Mouse (Mus musculus) hindlimb bud, embryonic 11.5 days (tissue): ENCODE data around the gene Noc2l.
A peak's percentile ranks its signal among the peaks of the same experiment; 100 is the strongest.

Experiments
- DNase-seq: peaks from one replicate; pipeline ENCODE4 v3.0.0-alpha.2; 2012; ENCODE audit warnings: low read depth, low spot score; ENCODE audit errors: extremely low spot score

Noc2l gene

GRCm38 (mm10) chr4:156215649-156216048 lies 20.2 kb upstream of the Noc2l start, which contains the start of gene Perm1:
TSS of gene Perm1 (plus strand) at chr4:156215868.
- no peak for DNase-seq

- no peak for DNase-seq
These were observed 19.6 kb upstream of the Noc2l start for GRCm38 (mm10) chr4:156216196-156216595.

- DNase-seq = no peak
These were observed 18.7 kb upstream of the Noc2l start for GRCm38 (mm10) chr4:156217022-156217669.

DNA sequence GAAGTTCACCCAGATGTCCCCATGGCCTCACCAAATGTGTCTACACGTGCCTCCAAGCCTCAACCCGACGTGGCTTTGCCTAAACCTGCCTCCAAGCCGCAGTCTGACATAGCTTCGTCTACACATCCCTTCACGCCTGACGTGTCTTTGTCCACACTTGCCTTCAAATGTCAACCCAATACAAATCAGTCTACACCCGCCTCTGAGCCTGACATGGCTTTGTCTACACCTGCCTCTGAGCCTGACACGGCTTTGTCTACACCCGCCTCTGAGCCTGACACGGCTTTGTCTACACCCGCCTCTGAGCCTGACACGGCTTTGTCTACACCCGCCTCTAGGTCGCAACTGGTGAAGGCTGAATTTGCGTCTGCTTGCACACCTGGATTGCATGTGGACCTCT lies 18.0 kb upstream of the Noc2l start:
- DNase-seq = no peak

DNA sequence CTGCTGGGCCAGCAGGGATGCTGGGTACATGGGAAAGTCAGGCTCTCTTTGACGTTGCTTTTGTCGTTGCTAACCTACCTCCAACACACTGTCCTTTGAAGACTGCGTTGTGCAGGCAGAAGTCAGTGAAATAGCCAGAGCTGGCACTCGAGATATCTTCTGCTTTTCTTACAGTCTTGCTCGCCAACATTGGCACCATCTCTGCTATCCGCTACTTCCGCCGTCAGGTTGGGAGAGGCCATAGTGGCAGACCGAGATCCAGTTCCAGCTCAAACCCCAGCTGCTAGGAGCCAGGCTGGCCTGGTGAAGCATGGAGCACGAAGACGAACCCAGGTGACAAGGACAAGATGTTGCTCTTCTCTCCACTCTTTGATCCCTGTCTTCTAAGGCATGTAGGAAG lies 15.9 kb upstream of the Noc2l start:
- DNase-seq = no peak

- no peak for DNase-seq
These were observed 11.5 kb upstream of the Noc2l start for GRCm38 (mm10) chr4:156224276-156224675.

DNA sequence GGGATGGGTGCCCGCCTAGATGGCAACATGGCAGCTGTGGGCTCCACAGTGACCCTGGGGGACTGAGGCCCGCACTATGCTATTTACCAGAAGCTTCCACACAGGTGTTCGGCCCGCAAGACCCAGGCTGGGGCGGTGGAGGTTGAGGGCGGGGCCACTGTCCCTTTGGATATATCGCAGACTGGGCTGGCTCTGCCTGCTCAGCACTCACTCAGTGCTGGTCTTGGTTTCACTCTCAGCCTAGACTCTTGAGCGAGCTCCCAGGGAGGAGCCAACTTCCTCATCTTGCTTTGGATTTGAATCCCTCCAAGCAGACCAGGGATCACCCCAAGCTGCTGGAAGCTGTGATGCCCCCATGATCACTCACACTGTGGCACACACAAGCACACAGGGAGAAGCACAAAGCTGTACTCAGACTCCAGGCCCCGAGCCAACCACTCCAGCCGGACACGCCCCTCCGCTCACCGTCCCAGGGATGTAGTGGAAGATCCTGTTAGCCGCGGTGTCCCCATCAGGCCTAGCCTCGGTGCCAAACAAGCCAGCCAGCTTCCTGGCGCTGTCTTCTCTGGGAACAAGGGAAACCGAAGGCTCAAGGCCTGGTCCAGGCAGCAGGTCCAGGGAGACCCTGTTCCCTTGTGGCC lies 7.9 kb upstream of the Noc2l start:
- DNase-seq = no peak

DNA sequence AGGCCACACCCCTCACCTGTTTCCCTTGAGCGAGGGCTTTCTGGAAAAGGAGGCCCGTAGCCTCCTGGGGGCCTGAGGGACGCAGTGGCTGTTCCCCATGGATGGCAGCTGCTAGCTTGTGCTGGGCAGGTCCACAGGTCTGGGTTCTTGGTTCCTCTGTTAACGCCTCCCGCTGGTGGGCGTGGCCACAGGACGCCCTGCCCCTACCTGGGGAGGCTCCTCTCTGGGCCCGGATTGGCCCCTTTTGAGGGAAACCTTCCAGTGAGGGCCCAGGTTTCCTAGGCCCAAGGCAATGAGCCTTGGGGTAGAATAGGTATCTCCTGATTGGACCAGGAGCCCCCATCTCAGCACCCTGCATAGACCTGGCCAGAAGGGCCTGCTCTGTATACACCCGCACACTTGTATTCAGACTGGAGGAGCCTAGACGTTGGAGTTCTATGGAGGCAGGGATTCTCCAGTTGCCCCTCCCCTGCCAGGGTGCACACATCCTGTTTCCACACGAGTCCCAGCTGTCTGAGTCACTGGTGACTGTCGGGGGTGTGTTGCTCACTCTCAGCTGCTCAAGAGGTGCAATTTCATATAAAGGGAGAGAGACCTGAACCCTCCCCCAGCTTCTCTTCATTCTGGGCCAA lies 7.3 kb upstream of the Noc2l start:
- no peak for DNase-seq

- no peak for DNase-seq
These were observed 1.7 kb upstream of the Noc2l start for GRCm38 (mm10) chr4:156234021-156234501.

DNA sequence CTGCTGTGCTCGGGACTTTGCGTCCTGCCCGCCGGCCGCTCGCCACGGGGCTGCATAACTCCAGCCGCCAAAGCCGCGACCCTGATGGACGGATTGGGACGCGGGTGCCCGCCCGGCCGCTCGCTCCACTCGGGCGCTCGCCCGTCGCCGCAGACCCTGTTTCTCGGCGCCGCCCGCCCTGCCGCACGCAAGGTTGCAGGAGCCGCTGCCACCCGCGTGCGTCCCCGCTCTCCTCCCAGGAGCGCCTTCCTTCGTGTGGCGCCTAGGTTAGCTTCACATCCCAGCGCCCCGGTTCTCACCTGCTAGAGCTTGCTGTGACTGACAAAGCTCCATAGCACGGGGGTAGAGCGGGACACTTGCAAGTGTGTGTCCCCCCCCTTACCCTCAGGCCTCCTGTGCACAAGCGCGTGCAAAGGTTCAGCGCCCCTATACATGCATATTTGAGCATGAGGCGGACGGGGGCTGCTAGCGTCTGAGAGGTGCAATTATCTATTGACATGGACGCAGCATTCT lies 1.1 kb upstream of the Noc2l start, which contains the start of gene Plekhn1:
Gene Plekhn1 (minus strand): TSS at position 157 of the 513 bp plus-strand sequence.
- no peak for DNase-seq

- DNase-seq = peak; percentile 28
These were observed 445 bp upstream of the Noc2l start for GRCm38 (mm10) chr4:156235360-156235770.

DNA sequence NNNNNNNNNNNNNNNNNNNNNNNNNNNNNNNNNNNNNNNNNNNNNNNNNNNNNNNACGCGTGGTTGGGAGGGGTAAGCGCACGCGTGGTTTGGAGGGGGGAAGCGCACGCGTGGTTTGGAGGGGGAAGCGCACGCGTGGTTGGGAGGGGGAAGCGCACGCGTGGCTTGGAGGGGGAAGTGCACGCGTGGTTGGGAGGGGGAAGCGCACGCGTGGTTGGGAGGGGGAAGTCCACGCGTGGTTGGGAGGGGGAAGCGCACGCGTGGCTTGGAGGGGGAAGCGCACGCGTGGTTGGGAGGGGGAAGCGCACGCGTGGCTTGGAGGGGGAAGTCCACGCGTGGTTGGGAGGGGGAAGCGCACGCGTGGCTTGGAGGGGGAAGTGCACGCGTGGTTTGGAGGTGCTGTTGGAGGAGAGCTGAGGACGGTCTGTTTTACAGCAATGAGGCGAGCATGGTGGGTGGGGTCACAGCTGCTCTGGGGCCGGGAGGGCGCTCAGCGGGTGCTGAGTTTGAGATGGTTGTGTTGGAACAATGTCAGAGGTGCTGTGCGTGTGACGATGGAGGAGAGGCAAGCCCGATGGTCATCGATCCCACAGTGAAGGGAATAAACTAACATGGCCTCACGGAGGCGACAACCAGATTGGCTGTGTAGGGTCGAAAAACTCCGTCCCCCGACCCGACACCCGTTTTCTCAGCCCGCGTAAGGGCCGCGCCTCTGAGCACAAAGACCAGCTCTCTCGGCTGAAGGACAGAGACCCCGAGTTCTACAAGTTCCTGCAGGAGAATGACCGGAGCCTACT lies 1.0 kb downstream of the Noc2l start:
- no peak for DNase-seq

DNA sequence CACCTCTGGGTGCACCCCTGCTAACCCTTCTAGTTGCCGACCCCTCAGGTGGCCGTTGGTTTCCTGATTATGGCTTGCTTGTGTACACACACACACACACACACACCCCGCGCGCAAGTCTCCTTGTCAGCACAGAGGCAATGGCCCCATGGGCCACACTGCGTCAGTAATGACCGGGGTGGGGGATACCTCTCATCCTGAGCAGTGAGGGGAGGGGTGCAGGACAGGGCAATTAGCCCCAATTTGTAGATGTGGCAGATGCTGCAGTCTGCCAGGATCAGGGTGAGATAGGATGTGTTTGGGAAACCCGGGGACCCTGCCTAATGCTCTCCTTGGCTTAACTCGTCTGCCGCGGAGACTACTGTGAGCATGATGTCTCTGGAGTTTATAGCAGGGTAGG lies 13.8 kb downstream of the Noc2l start:
- DNase-seq = no peak

DNA sequence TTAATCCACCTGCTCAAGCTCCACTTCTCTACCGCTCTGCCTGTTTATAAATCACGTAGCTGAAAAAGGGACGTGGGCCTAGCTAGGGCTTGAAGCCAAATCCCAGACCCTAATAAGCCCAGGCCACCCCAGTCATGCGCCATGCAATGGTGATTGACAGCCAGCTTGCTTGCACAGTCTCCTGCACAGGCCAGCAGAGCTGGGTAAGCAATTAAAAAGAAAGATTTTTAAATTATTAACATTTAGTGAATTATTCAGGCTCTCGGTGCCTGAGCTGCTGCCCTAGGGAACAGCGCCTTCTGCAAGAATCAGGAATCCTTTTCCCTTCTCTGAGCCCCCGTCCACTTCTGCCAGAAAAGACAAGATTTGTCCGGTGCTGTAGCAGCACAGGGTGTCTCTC lies 15.3 kb downstream of the Noc2l start:
- DNase-seq = no peak

- no peak for DNase-seq
These were observed 16.3 kb downstream of the Noc2l start for GRCm38 (mm10) chr4:156252140-156252539.

- no peak for DNase-seq
These were observed 16.8 kb downstream of the Noc2l start for GRCm38 (mm10) chr4:156252619-156253018.

DNA sequence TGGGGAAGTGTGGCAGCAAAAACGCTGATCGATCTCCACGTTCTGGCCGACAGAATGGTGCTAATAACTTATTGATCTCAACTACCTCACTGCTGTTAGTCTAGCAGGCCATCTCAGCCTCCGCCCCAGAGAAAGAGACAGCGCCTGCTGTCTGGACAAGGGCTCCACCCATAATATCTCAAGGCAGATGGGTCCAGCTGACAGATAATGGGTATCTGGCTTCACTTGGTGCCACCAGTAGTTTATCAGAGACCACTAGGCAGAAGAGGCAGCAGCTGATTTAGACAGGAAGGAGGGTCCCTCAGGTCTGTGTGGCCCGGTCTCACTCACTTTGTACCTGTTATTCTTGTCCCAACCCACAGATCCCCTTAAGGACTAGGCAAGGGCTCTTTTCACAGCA lies 17.2 kb downstream of the Noc2l start:
- DNase-seq = no peak

DNA sequence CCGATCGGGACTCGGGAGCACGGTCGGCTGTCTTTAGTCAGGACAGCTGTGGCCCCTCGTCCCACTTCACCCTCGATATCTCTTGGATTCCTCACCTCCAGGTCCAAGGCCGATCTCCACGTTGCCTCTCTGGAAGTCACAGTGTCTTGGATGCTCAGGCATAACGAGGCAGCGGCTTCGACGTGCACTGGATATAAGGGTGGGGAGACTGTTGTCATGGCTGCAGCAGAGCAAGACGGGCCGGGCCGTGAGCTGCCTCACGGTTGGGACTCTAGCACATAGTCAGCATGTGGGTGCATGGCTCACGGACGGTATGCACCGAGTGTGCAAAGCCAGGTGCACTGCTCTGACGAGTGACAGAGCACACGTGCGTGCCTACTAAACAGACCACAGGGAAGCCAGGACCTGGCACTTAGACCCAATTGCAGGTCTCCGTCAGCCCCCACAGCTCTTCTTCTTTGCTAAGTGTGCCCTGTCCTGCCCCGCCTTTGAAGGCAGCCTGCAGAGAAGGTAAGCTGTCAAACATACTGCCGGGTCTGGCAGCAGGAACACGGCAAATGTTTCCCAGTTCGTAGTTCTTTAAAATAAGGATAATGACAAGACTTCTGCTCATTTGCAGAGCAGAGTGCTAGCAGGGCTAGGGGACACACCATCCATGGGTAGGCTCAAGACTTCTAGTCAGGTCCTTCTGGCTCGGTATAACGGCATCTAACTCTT lies 18.7 kb downstream of the Noc2l start:
- no peak for DNase-seq

GRCm38 (mm10) chr4:156255078-156255839 lies 19.4 kb downstream of the Noc2l start, which contains the start of gene Samd11:
TSS of gene Samd11 (minus strand) at chr4:156255657.
- no peak for DNase-seq
